Mouse (Mus musculus) cerebellum, adult 18-20 months (tissue): ENCODE results near the gene Il1rap.

ENCODE experiments used
- DNase-seq, 2 experiments: peaks; one replicate each; pipeline ENCODE4 v3.0.0; 2021

The Il1rap gene

GRCm38 (mm10) chr16:26755381-26756155, 174.1 kb downstream of the Il1rap start:
- no peak for DNase-seq

DNA sequence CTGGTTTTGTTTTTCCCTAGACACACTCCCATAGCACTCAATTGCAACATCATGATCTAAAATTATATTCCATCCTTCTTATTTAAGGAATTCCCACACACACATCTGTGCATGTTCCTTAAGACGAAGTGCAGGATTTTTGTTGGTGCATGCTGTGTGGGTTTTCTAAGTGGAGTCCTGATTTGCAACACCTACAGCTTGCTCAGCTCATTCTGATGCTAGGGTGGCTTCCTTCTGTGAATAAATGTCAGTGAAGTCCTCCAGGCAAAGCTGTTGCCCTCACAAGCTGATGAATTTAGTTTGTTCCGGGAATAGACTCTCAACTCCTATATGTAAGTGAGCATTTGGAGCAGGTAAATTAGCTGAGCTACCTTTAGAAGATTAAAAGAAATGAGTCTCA, 194.5 kb downstream of the Il1rap start:
- no peak for DNase-seq

DNA sequence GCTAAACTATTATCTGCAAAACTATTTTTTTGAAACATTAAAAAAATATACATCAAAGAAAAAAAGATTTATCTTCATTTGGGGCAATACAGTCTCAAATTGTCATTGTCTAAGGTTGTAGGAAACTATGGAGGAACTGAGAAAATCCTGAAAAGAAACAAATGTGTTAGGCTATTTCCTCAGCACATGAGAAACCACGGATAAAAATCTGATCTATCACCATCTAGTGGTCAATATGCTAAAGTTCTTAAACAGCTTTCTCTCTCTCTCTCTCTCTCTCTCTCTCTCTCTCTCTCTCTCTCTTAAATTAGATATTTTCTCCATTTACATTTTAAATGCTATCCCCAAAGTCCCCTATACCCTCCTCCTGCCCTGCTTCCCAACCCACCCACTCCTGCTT, 195.6 kb downstream of the Il1rap start:
- no peak for DNase-seq
